Mouse (Mus musculus) small intestine, adult 2 months (tissue): ENCODE results near the gene Tmem220.

Experiments
- CTCF ChIP-seq: fragments of 200-500 bp; IDR thresholded peaks from 2 replicates; pipeline ENCODE4 v1.5.1; 2012; ENCODE audit warnings: low read depth, mild to moderate bottlenecking, control low read depth, inconsistent platforms, low read length, moderate library complexity, mixed read lengths; ENCODE audit not compliant: insufficient replicate concordance, insufficient read length; ENCODE audit errors: extremely low read depth
- POLR2A ChIP-seq: fragments of 200-500 bp; IDR thresholded peaks from 2 replicates; pipeline ENCODE4 v1.6.1; 2012; ENCODE audit warnings: low read depth, mild to moderate bottlenecking, control low read depth, inconsistent platforms, low read length, moderate library complexity

DNA sequence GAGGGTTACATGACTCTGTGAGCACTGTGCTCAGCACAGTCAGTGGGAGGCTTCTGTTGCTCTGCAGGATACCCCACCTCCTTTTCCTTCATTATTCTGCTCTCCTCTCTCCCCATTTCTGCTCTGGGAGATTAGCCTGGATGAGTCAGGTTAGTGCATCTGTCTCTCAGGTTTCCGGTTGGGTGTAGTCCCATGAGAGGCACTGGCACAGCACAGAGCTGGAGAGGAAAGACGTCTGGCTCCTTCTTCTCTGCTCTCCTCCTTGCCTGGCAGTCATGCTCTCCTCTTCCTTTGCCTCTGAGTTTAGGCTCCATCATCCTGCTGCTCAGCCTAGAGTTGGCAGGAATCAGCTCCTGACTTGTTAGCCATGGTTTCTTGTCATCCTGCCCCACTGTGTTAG lies 32.8 kb upstream of the Tmem220 start:
- TF ChIP-seq CTCF (no peak), POLR2A (no peak)
